Comparison of ENCODE assay signal across 8 mouse cellular contexts in genomic region chr10:37260791-37261488, GRCm38 (mm10).
DNase-seq lines count a peak whose midpoint lies in the region; ATAC-seq lines count a peak whose summit lies in the region.

No protein-coding gene starts in this region.

- intact Hi-C loops in heart, postnatal 14 days (cut with DNase I): no loop called here

- H3K9me3 ChIP-seq in kidney, embryonic 16.5 days (ENCODE audit: low read length): no peaks in the 10 kb centered on the region

- 72% methylated on average over 8 of the region's 8 CpGs for WGBS in kidney, embryonic 16.5 days

- H3K9ac ChIP-seq in kidney, embryonic 16.5 days (replicated peaks; ENCODE audit: low read length): no peak overlapping the region

- no peak for DNase-seq in kidney, postnatal 25 days
- DNase-seq in R1 (ENCODE audit: low read depth, low spot score): peak; percentile 30
- DNase-seq in heart, postnatal 14 days: peak; percentile 37 to 43
- no peak for DNase-seq in urinary bladder, postnatal 25 days (ENCODE audit: low spot score)
- DNase-seq in urinary bladder, adult 2 months (ENCODE audit: low spot score): no peak
- no peak for DNase-seq in adrenal gland, postnatal 14 days

- no peak overlapping the region for H3K27ac ChIP-seq in kidney, embryonic 16.5 days (ENCODE audit: low read length)

- ATAC-seq in kidney, embryonic 16.5 days (ENCODE audit: low FRiP score, low TSS enrichment): peak; percentile 49; the same call in 1 of the 2 replicates
- ATAC-seq in megakaryocyte, adult 5-6 weeks (ENCODE audit: poor library complexity, severe bottlenecking): peak; percentile 90

- H3K36me3 ChIP-seq in kidney, embryonic 16.5 days (ENCODE audit: insufficient read depth, low read length): no peaks in the 10 kb centered on the region

- no peaks in the 10 kb centered on the region for H3K27me3 ChIP-seq in kidney, embryonic 16.5 days (ENCODE audit: insufficient read depth, low read length)

- H3K4me2 ChIP-seq in kidney, embryonic 16.5 days (replicated peaks; ENCODE audit: low read depth, low read length): no peak overlapping the region

- no peak overlapping the region for H3K4me3 ChIP-seq in kidney, embryonic 16.5 days (ENCODE audit: low read length)

- H3K4me1 ChIP-seq in kidney, embryonic 16.5 days (ENCODE audit: insufficient read depth, low read length): no peaks in the 10 kb centered on the region

Comparison
In these comparisons a context has a peak if more than half of its experiments do, and no peak if none do; other contexts are left out.
1. DNase-seq: peak in R1 (single experiment) and heart, postnatal 14 days (2 of 2); none in kidney, postnatal 25 days (0 of 2), urinary bladder, postnatal 25 days (single experiment), urinary bladder, adult 2 months (single experiment) and adrenal gland, postnatal 14 days (single experiment).